Mouse (Mus musculus) liver, embryonic 14.5 days (tissue): ENCODE data around the gene Tubgcp4. TPM values are rescaled to one million over a fixed set of nuclear protein-coding genes. Genes with fewer than 3 reads are reported as not detected.

Experiments used
- ATAC-seq: fragments of 200-750 bp; cut with Nextera tagmentation; 2 replicates; pipeline ENCODE4 v1.8.0; 2017; ENCODE audit warnings: moderate number of reproducible peaks, mild to moderate bottlenecking, moderate library complexity; ENCODE audit not compliant: insufficient read depth
- DNase-seq, 3 experiments: peaks; one replicate each; pipeline ENCODE4 v3.0.0-alpha.2; 2012 to 2013; ENCODE audit warnings: low read depth in 3 of 3, low spot score in 3 of 3
- H3K27ac ChIP-seq: fragments of 300-500 bp; sonication (generic); 2 replicates; pipeline ENCODE4 v1.5.1; 2014; ENCODE audit warnings: moderate library complexity, mild to moderate bottlenecking, control low read depth, inconsistent platforms
- H3K27me3 ChIP-seq: fragments of 300-500 bp; sonication (generic); 2 replicates; pipeline ENCODE4 v1.6.1; 2014; ENCODE audit warnings: mild to moderate bottlenecking, low read length, moderate library complexity; ENCODE audit not compliant: control insufficient read depth, insufficient read depth
- H3K36me3 ChIP-seq: fragments of 300-500 bp; sonication (generic); replicated peaks from 2 replicates; pipeline ENCODE4 v1.6.1; 2014; ENCODE audit warnings: low read depth; ENCODE audit not compliant: control insufficient read depth, insufficient read depth
- H3K4me1 ChIP-seq, 2 experiments: fragments of 200-500 bp in 1 of 2; fragments of 300-500 bp in 1 of 2; sonication (generic) in 1 of 2; replicated peaks; 2 replicates each; pipeline ENCODE4 v1.6.1; 2012 to 2014; ENCODE audit warnings: antibody characterized with exemption in 1 of 2, inconsistent platforms in 1 of 2, low read length in 1 of 2; ENCODE audit not compliant: control insufficient read depth in 2 of 2, insufficient read depth in 2 of 2
- H3K4me2 ChIP-seq: fragments of 300-500 bp; sonication (generic); 2 replicates; pipeline ENCODE4 v1.6.1; 2014; ENCODE audit warnings: low read depth, mild to moderate bottlenecking, control low read depth, moderate library complexity
- H3K4me3 ChIP-seq, 2 experiments: fragments of 200-500 bp in 1 of 2; fragments of 300-500 bp in 1 of 2; sonication (generic) in 1 of 2; 2 replicates each; pipeline ENCODE4 v1.5.1; 2012 to 2014; ENCODE audit warnings: low read depth in 2 of 2, low read length in 2 of 2, mild to moderate bottlenecking in 2 of 2, control low read depth in 1 of 2, inconsistent platforms in 1 of 2, moderate library complexity in 1 of 2; ENCODE audit not compliant: insufficient read depth in 1 of 2
- H3K9ac ChIP-seq: fragments of 300-500 bp; sonication (generic); replicated peaks from 2 replicates; pipeline ENCODE4 v1.6.1; 2014; ENCODE audit warnings: mild to moderate bottlenecking, control low read depth, moderate library complexity
- H3K9me3 ChIP-seq: fragments of 300-500 bp; sonication (generic); 2 replicates; pipeline ENCODE4 v1.6.1; 2016; ENCODE audit warnings: low read length, mixed read lengths; ENCODE audit not compliant: control insufficient read depth
- CTCF ChIP-seq: IDR thresholded peaks from 2 replicates; pipeline ENCODE4 v1.5.1; 2016; ENCODE audit warnings: antibody characterized with exemption, low read depth, control low read depth
- EP300 ChIP-seq: IDR thresholded peaks from 2 replicates; pipeline ENCODE4 v1.6.1; 2016; ENCODE audit warnings: antibody characterized with exemption, low read depth
- WGBS: fragments of 180-500 bp; shearing (Covaris S2); extraction: QIAGEN DNeasy Blood & Tissue Kit; methylation state at CpG from one replicate; pipeline ENCODE4 v1.1.7; 2014; ENCODE audit not compliant: insufficient replicate concordance; 5-methylcytosine and 5-hydroxymethylcytosine counted together
- polyA plus RNA-seq, 2 experiments: library from polyadenylated mRNA; depleted of rRNA in 1 of 2; stranded (reverse) in 1 of 2; unstranded in 1 of 2; fragments of >200 nt; fragmentation: Nextera tagmentation in 1 of 2; extraction: Ambion mirVana in 1 of 2; gene quantifications; 2 replicates each; pipeline versions ENCODE4 v1.2.1 to v1.2.3; 2012 to 2014

Gene Tubgcp4
- polyA plus RNA-seq, 2 experiments = 15.0 to 20.3 TPM

GRCm38 (mm10) chr2:121137371-121137770 lies 33.1 kb upstream of the Tubgcp4 start:
- H3K4me2 ChIP-seq = peak overlapping the region; percentile 11
- H3K27ac ChIP-seq = no peak overlapping the region
- no peaks in the 10 kb centered on the region for H3K27me3 ChIP-seq
- H3K36me3 ChIP-seq = peaks cover 3% of the 10 kb centered on the region; the same call in 1 of the 2 replicates
- TF ChIP-seq EP300 = no peak
- TF ChIP-seq CTCF = no peak
- DNase-seq = no peak
- ATAC-seq = no peak
- no peak overlapping the region for H3K4me3 ChIP-seq
- WGBS = 83% methylated on average over 4 of the region's 4 CpGs
- no peak overlapping the region for H3K9ac ChIP-seq
- H3K9me3 ChIP-seq = no peaks in the 10 kb centered on the region
- peaks cover 15 to 20% of the 10 kb centered on the region in 2 experiments for H3K4me1 ChIP-seq

DNA sequence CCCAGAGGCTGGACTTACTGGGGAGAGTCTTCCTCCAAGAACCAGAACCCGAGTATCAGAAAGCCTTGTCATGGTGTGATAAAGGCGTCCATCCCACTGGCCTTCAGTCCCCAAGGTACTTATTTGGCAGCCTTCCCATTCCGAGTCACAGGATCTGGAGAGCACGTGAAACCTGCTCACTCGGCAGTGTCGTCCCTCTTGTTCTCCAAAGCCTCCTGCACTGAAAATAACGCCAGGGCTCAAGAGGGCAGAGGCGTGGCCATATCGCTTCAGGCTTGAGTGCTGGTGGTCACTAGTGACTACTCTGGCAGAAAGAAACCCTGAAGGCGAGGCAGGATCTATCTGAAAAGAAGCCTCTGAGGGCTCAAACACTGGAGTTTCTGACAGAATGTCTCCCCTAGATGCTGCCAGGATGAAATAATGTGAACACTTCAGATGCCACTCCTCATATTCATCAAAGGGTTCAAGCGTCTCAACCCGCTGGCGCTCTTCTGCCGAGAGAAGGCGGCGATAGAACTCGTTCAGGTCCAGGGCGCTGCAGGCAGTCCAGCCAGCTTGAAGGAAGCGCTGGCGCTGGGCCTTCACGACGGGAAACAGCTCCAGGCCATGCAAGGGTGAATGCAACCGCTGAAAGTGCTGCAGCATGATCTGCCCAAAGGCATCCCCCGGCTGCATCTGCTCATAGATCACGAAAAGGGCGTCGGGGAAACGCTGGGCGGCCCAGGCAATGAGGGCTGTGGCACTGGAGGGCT lies 31.0 kb upstream of the Tubgcp4 start:
- Histone ChIP-seq H3K9me3 (no peaks in the 10 kb centered on the region), H3K27me3 (no peaks in the 10 kb centered on the region), H3K4me3 (peak overlapping the region; percentile 77 to 89), H3K27ac (peak overlapping the region; percentile 52), H3K4me1 (peaks cover 15 to 20% of the 10 kb centered on the region in 2 experiments), H3K9ac (peak overlapping the region; percentile 90), H3K4me2 (peak overlapping the region; percentile 98), H3K36me3 (peaks cover 8% of the 10 kb centered on the region; the same call in 1 of the 2 replicates)
- ATAC-seq (no peak), DNase-seq (no peak)
- TF ChIP-seq EP300 (no peak), CTCF (no peak)
- 45% methylated on average over 29 of the region's 29 CpGs for WGBS

- Histone ChIP-seq H3K9me3 (no peaks in the 10 kb centered on the region), H3K27me3 (no peaks in the 10 kb centered on the region), H3K4me3 (peak within 1 kb of the TSS; percentile 77 to 89), H3K27ac (peak within 1 kb of the TSS; percentile 52), H3K4me2 (peak within 1 kb of the TSS; percentile 98), H3K36me3 (peaks cover 8% of the 10 kb centered on the region; the same call in 1 of the 2 replicates), H3K9ac (peak within 1 kb of the TSS; percentile 90), H3K4me1 (peaks cover 15 to 20% of the 10 kb centered on the region in 2 experiments)
- TF ChIP-seq CTCF (no peak), EP300 (peak; percentile 47)
- ATAC-seq (peak; percentile 98), DNase-seq (peak; percentile 76 to 84 (median 76))
- under 1% methylated on average over 82 of the region's 87 CpGs for WGBS
These were observed 30.2 kb upstream of the Tubgcp4 start, which contains the start of the genes Adal and Lcmt2 for GRCm38 (mm10) chr2:121140018-121140882. TSS of gene Adal (plus strand) at chr2:121140428. TSS of gene Lcmt2 (minus strand) at chr2:121140653.

- Histone ChIP-seq H3K4me1 (peaks cover 15 to 20% of the 10 kb centered on the region in 2 experiments), H3K9ac (peak overlapping the region; percentile 90), H3K4me3 (peak overlapping the region; percentile 77 to 89), H3K4me2 (peak overlapping the region; percentile 98), H3K9me3 (no peaks in the 10 kb centered on the region), H3K36me3 (peaks cover 8% of the 10 kb centered on the region; the same call in 1 of the 2 replicates), H3K27ac (peak overlapping the region; percentile 52), H3K27me3 (no peaks in the 10 kb centered on the region)
- WGBS = 64% methylated on average over 16 of the region's 16 CpGs
- DNase-seq (no peak), ATAC-seq (no peak)
- no peak for TF ChIP-seq EP300
- TF ChIP-seq CTCF = no peak
These were observed 29.0 kb upstream of the Tubgcp4 start for GRCm38 (mm10) chr2:121141216-121142035.
